Mouse (Mus musculus) olfactory bulb, adult 2 months (tissue): ENCODE results near the gene Znrf1.

Source experiments
- CTCF ChIP-seq: fragments of 200-500 bp; IDR thresholded peaks from 2 replicates; pipeline ENCODE4 v1.5.1; 2012; ENCODE audit warnings: low read depth, mild to moderate bottlenecking, low read length, moderate library complexity; ENCODE audit not compliant: insufficient read depth
- POLR2A ChIP-seq: fragments of 200-500 bp; IDR thresholded peaks from 2 replicates; pipeline ENCODE4 v1.6.1; 2012; ENCODE audit warnings: mild to moderate bottlenecking, low read depth, low read length, moderate library complexity; ENCODE audit not compliant: insufficient read depth

GRCm38 (mm10) chr8:111493176-111493575 is 42.7 kb upstream of the Znrf1 start:
- TF ChIP-seq CTCF (no peak), POLR2A (no peak)
